Mouse (Mus musculus): ENCODE measurements around the gene Ccna2. TPM values are rescaled to one million over a fixed set of nuclear protein-coding genes. Genes with fewer than 3 reads are reported as not detected.

The Ccna2 gene
- total RNA-seq, 2 experiments from 2014 or later: 0.97 to 1.3 TPM

DNA sequence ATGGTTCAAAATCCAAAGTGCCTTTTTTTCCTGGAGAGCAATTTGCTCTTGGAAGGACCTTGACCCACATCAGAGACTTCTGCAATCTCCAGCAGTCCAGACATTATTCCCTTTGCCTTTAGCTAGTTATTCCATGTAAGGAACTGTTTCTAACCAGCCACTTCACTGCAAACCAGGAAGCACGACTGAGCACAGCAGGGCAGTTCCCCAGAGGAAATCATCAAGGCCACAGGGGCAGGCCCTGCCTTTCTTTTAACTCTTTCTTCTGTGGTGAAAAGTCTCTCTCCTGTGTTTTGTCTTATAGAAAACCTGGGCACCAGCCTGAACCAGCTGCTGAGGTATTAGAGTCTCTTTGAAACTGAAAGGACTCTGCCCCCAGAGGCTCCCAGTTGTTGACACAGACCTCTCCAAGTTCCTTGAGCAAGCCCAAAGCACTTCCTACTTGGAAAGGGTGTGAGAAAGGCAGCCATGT lies 38.7 kb downstream of the Ccna2 start:
- DNase-seq: no peak

DNA sequence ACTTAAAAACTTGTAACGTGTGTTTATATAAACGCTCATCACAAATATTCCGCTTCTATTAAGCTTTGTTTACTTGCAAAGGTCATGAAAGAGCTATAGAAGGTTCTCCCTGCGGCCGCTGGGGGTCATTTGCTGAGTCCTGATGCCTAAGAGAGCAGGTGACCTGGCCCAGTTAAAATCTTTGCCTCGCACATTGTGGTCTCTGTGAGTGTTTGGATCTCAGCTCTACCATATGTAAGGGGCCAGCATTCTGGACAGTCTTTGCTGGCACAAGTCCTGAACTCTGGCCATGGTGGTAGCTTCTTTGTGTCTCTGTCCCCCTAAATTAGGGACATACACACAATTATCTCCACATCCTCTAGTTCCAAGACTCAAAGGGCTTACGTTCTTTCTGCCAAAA lies 39.2 kb downstream of the Ccna2 start:
- no peak for DNase-seq

DNA sequence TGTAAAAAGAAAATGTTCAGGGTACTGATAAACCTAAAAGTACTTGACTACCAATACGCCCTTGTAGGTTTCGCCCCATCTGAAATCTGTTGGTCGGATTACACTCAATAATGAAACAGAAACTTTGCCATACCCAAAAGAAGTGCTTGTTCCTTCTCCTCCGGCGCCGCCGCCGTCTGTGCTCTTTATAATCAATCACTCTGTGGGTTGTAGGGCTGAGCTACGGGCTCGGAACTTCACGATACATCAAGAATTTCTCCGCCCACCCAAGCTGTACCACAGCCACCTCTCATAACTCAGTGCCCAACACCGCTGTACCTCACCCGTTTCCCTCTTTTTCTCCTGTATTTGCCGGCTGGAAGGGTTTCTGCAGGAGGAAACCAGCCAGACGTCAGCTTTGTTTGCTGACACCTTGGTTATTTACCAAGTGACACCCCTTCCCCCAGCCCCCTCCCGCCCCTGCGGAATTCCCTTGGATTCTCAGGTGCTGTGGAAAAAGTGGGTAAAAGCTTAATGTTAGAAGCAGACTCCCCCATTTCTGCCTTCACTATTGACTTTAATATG lies 39.9 kb downstream of the Ccna2 start:
- DNase-seq: no peak

DNA sequence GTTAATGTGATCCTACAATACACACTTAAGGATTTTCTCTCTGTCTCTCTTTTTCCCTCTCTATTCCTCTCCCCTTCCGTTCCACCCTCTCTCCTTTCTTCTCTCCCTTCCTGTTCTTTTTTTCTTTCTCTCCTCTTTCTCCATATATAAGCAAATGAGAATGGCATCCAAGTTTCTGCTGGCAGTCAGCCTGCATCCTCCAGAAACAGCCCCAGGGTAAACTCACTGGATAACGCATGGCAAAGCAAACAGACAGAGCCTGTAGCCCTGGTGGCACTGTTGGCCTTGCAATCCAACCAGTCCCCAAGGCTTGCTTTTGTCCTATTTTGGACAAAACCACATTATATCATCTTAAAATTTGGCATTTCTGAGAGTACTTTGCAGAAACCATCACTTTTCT lies 40.7 kb downstream of the Ccna2 start:
- DNase-seq: no peak

DNA sequence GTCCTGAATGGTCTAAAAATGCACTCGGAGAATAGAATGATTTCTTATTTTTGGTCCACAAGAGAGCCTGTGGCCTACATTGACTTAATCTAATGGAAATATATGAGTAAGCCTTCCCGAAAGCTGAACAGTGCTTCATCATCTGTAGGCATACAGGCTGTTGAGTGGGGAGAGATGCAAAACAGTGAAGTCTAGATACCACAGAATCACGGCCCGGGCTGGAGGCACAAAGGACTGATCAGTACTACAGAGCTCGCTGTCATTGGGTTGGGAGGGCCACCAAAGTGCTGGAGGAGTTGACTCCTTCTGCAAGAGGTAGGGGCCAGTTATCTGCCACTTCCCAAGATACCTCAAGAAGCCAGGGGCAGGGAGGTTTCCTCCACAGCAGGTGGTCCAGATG lies 41.2 kb downstream of the Ccna2 start:
- DNase-seq: no peak

DNA sequence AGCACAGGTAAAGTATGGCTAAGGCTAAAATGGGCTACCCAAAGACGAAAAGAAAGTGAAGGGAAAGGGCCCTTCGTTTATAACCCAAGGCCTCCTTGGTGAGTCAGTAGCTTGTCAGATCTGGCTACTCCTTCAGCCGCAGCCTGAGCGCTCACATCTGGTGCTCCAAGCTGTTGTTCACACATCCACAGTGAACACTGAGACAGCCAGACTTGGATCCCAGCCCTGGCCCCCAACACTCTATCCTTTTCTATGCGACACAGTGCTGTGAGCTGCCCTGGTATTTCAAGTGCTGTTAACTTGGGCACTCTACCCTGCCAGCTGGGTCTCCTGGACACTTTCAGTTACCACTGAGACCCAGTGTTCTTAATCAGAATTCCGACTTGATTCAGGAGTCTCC lies 41.6 kb downstream of the Ccna2 start:
- no peak for DNase-seq

DNA sequence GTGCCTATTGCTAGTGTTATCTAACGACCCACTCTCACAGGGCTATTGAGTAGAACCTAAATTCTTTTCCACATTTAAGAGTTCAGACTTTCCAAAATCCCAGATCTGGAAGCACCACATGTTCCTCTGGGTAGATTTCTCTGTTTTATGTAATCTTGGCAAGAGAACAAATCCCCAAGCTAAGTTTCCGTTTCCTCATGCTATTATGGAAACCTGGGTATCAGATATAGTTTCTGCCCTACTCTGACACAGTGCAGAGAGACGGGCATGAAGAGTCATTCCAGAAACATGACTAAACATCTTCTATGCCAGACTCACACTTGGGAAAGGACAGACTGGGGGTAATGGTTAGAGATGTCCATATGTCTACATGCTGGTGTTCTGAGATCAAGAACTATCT lies 47.5 kb downstream of the Ccna2 start:
- DNase-seq: no peak

DNA sequence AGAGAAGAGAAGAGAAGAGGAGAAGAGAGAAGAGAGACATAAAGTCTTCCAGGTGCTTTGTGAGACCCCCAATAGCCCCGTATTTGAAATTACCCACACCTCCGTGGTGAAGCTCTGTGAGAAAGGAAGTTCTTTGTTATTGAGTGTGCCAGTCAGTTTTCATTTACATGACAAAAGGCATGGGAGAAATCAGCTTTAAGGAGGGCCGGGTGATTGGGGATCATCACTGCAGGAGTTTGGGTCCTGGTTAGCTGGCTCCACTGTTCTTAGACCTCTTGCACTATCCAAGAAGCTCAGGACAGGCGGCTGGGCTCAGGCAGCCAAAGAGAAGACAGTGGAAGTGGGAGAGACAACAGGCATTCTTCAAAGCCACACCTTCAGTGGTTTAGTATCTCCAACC lies 49.8 kb downstream of the Ccna2 start:
- no peak for DNase-seq

DNA sequence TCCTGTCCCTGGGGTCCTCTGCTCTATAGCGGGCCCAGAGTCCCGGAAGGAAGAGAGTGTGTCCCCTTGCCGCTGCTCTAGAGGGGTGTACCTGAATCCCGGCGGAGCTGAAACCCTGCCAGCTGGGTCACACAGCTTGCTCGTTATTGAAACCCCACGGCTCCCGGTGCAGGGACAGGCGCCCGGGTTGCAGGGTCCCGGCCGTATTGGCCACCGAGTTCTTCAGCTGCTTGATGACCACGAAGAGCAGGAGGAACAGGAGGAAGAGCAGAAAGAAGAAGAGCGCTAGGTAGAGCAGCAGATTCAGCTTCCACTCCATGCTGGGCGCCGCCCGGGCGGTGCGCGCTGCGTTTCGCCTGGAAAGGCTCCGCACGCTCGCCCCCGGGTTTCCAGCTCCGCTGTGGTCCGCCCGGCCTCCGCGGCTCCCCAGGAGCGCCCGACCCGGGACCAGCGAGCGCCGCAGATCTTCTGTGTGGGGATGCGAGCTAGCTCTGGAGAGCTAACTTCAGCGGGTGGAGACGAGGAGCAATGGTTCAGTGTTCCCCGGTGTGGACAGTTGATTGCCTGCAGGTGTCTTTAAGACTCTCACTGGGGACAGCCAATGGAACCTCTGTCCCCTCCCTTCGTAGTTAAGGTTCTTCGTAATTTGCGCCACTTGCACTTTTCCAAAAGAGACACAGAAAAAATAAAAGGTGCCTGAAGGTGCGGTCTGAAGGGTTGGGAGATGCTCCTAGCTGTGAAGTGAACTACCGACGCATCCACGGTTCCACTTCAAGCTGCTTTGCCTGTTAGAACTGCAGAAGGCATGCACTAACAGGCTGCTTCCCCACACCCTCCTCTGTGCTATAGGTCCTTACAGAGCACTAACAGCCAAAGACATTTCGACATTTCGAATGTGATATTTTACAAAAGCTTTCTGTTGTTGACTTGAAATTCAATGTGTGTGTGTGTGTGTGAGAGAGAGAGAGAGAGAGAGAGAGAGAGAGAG lies 50.6 kb downstream of the Ccna2 start, which contains the start of gene Gm11549:
Gm11549 (minus strand) TSS at position 741 of the 988 bp plus-strand sequence.
- no peak for DNase-seq

DNA sequence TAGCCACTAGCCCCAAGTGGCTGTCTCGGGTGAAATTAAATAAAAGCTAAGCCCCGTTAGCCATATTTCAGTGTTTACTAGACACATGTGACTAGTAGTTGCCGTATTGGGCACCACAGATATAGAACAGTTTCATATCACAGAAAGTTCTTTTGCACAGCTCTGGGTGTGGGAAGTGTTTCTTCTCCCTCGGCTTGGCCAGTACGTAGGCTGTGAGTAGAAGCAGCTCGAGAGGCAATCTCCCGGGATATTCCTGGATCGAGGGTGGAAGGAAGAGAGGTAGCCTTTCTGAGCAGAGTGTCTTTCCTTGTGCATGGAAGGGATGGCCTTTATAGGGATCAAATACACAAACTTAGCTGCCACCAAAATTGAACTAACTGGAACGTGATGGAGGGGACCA lies 55.8 kb downstream of the Ccna2 start:
- DNase-seq: no peak

Other genes starting within 250 kb of the Ccna2 start
- gene Anxa5, start 96.3 kb downstream of the Ccna2 start, total RNA-seq (2021): 10 to 100 TPM; 50.7 to 67.3 TPM
- not detected for gene 1810062G17Rik, start 96.2 kb downstream of the Ccna2 start, total RNA-seq (2021)
- not detected for gene Gm11549, start 50.3 kb downstream of the Ccna2 start, total RNA-seq (2021)
- 10 to 100 TPM; 13.5 to 15.0 TPM for gene Exosc9, start 19.5 kb downstream of the Ccna2 start, total RNA-seq (2021)
- 1 to 10 TPM; 7.0 to 7.6 TPM for gene Bbs7, start 41.3 kb upstream of the Ccna2 start, total RNA-seq (2021)
- gene Trpc3, start 118.0 kb upstream of the Ccna2 start, total RNA-seq (2021): 1 to 10 TPM; 2.2 to 2.6 TPM